Mouse (Mus musculus) stomach, postnatal 0 days (tissue): ENCODE measurements at regions not wholly inside any gene's neighbourhood (a gene's known extent, or its start where the extent isn't known, plus 50 kb on each side); places are given as distances from the start of the nearest gene placed in this dataset.

Experiments used
- ATAC-seq: fragments of 200-750 bp; cut with Nextera tagmentation; 2 replicates; pipeline ENCODE4 v1.8.0; 2017; ENCODE audit not compliant: low FRiP score, low TSS enrichment
- DNase-seq: peaks from one replicate; pipeline ENCODE4 v3.0.0-alpha.2; 2016; ENCODE audit warnings: low spot score
- H3K27ac ChIP-seq: fragments of 300-500 bp; sonication (generic); replicated peaks from 2 replicates; pipeline ENCODE4 v1.5.1; 2014; ENCODE audit warnings: mild to moderate bottlenecking, control low read depth
- H3K27me3 ChIP-seq: fragments of 300-500 bp; sonication (generic); 2 replicates; pipeline ENCODE4 v1.6.1; 2014; ENCODE audit warnings: low read length; ENCODE audit not compliant: control insufficient read depth, insufficient read depth
- H3K36me3 ChIP-seq: fragments of 300-500 bp; sonication (generic); 2 replicates; pipeline ENCODE4 v1.6.1; 2014; ENCODE audit warnings: low read length, mixed read lengths; ENCODE audit not compliant: control insufficient read depth, insufficient read depth
- H3K4me1 ChIP-seq: fragments of 300-500 bp; sonication (generic); replicated peaks from 2 replicates; pipeline ENCODE4 v1.6.1; 2014; ENCODE audit warnings: antibody characterized with exemption; ENCODE audit not compliant: control insufficient read depth, insufficient read depth
- H3K4me2 ChIP-seq: fragments of 300-500 bp; sonication (generic); replicated peaks from 2 replicates; pipeline ENCODE4 v1.6.1; 2014; ENCODE audit warnings: low read depth, mild to moderate bottlenecking, control low read depth, moderate library complexity
- H3K4me3 ChIP-seq: fragments of 300-500 bp; sonication (generic); 2 replicates; pipeline ENCODE4 v1.5.1; 2014; ENCODE audit warnings: low read depth, low read length, control low read depth
- H3K9ac ChIP-seq: fragments of 300-500 bp; sonication (generic); 2 replicates; pipeline ENCODE4 v1.6.1; 2014; ENCODE audit warnings: mild to moderate bottlenecking, low read length, control low read depth, mixed read lengths
- H3K9me3 ChIP-seq: fragments of 300-500 bp; sonication (generic); 2 replicates; pipeline ENCODE4 v1.6.1; 2016; ENCODE audit warnings: low read length; ENCODE audit not compliant: control insufficient read depth
- CTCF ChIP-seq: IDR thresholded peaks from 2 replicates; pipeline ENCODE4 v1.5.1; 2016; ENCODE audit warnings: antibody characterized with exemption, low read depth, mild to moderate bottlenecking, moderate library complexity
- EP300 ChIP-seq: optimal IDR thresholded peaks from 2 replicates; pipeline ENCODE3; 2016; ENCODE audit warnings: antibody characterized with exemption
- WGBS: fragments of 180-500 bp; shearing (Covaris S2); extraction: QIAGEN DNeasy Blood & Tissue Kit; methylation state at CpG from one replicate; pipeline ENCODE4 v1.1.7; 2014; 5-methylcytosine and 5-hydroxymethylcytosine counted together

DNA sequence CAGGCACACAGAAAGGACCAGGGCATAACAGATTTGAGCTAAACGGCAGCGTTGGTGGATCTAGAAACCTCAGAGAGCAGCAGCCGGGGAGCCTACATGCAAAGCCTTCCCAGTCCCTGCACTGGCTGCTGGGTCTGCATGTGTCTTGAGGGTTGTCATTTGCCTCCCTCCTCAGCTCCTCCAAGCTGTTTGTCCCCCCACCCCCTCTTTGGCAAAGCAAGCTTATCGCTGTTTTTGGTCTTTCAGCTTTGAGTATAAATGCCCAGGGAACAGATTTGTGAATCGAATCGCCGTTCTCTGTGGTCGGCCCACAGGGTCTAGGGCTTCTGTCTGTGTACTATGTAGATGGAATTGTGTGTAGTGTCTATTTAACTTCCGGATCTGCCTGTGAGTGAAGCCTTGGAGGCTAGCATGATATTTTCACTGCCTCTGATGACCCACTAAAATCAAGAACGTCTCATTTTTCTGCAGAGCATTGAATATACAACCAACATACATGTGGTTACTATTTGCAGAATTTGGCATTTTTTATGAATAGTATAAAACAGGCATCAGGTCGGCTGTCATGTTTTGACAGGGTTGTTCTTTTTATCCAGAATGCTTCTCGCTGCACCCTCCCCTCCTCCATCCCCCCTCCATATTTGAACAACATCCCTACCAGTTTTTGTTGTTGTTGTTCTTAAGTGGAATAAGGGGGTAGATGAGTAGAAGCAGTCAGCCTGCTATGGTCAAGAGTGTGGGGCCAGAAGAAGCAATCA lies 121.3 kb upstream of the Gm10295 start:
- Histone ChIP-seq H3K9me3 (no peaks in the 10 kb centered on the region), H3K27me3 (no peaks in the 10 kb centered on the region), H3K36me3 (no peaks in the 10 kb centered on the region), H3K4me1 (no peaks in the 10 kb centered on the region; the same call in none of the 2 replicates), H3K4me2 (peak overlapping the region; percentile 37), H3K27ac (peak overlapping the region; percentile 65), H3K9ac (no peak overlapping the region), H3K4me3 (no peak overlapping the region)
- ATAC-seq: no peak; the same call in 1 of the 2 replicates
- WGBS: 37% methylated on average over 12 of the region's 12 CpGs
- no peak for TF ChIP-seq EP300
- TF ChIP-seq CTCF: no peak
- DNase-seq: no peak

DNA sequence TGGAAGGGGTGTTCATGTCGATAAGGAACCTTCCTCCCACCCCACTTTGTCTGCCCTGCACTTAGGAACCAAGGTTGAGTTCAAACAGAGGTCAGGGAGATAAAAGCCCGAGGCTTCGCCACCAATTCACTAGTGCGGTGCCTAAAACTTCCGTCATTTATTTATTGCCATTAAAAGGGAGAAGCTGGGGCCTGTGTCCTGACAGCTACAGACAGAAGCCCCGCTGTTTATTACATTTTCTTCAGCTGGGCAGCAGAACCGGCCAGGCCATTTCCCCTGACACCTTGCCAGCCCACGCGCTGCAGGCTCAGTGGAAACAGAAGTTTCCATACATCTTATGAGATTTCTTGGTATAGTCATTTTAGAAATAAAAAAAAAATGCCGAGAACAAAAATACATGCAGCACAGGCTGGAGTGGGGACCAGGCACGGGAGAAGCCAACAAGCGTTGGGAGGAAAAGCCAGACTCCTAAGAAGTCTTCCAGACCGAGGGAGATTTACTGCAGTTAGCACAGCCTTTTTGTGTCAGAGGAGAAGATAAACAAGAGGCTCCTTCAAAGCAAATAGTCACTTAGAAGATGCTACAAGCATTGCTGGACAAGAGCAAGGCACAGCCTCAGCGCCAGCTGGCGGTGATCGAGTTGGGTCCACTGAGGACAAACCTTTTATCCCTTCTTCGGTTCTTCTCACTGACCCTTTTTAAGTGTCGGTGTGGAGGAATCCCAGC lies 120.5 kb upstream of the Gm10295 start:
- TF ChIP-seq CTCF (no peak), EP300 (no peak)
- Histone ChIP-seq H3K4me1 (no peaks in the 10 kb centered on the region; the same call in none of the 2 replicates), H3K27me3 (no peaks in the 10 kb centered on the region), H3K36me3 (no peaks in the 10 kb centered on the region), H3K9me3 (no peaks in the 10 kb centered on the region), H3K27ac (peak overlapping the region; percentile 65), H3K4me3 (no peak overlapping the region), H3K4me2 (peak overlapping the region; percentile 37), H3K9ac (no peak overlapping the region)
- WGBS: 10% methylated on average over 18 of the region's 18 CpGs
- ATAC-seq (no peak; the same call in 1 of the 2 replicates), DNase-seq (peak; percentile 21)

DNA sequence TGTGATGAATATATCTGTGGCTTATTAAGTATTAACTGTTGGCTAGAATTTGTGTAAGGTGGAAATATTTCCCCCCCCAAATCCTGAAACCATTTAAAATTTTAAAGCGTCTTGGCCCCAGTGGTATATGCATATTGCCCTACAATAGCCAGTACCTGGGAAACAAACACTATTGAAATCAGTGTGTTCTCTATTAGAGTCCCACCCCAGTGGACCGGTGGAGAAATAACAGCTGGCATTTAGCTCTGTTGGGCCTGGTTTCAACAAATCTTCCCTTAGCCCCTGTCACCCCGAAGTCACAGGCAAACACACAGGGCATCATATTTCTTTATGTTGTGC lies 120.0 kb upstream of the Gm10295 start:
- ATAC-seq (no peak), DNase-seq (no peak)
- H3K4me2 ChIP-seq: peak overlapping the region; percentile 37; the same call in 1 of the 2 replicates
- 9% methylated on average over 3 of the region's 3 CpGs for WGBS
- no peak overlapping the region for H3K9ac ChIP-seq
- H3K4me1 ChIP-seq: no peaks in the 10 kb centered on the region; the same call in none of the 2 replicates
- H3K4me3 ChIP-seq: no peak overlapping the region
- no peaks in the 10 kb centered on the region for H3K9me3 ChIP-seq
- no peak for TF ChIP-seq EP300
- TF ChIP-seq CTCF: no peak
- no peaks in the 10 kb centered on the region for H3K36me3 ChIP-seq
- no peaks in the 10 kb centered on the region for H3K27me3 ChIP-seq
- H3K27ac ChIP-seq: peak overlapping the region; percentile 65

DNA sequence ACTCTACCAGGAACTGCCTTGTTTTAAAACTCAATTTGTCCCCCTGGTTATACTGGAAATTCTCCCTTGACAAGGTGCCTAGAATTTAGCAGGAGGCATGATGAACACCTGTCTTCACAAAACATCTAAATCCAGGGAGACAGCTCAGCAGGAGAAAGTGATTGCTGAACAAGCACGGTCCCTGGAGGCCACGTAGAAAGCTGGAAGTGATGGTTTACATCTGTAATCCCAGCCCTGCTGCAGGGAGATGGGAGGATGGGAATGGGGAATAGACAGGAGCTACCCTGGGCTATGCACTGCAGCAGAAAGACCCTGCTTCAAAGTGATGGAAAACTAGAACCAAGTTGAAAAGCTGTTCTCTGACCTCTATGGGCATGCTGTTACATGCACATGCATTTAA lies 119.1 kb upstream of the Gm10295 start:
- Histone ChIP-seq H3K9ac (no peak overlapping the region), H3K4me1 (no peaks in the 10 kb centered on the region; the same call in none of the 2 replicates), H3K27me3 (no peaks in the 10 kb centered on the region), H3K4me2 (no peak overlapping the region), H3K36me3 (no peaks in the 10 kb centered on the region), H3K9me3 (no peaks in the 10 kb centered on the region), H3K27ac (no peak overlapping the region), H3K4me3 (no peak overlapping the region)
- ATAC-seq (no peak), DNase-seq (no peak)
- 26% methylated on average over 2 of the region's 2 CpGs for WGBS
- TF ChIP-seq CTCF (no peak), EP300 (no peak)

DNA sequence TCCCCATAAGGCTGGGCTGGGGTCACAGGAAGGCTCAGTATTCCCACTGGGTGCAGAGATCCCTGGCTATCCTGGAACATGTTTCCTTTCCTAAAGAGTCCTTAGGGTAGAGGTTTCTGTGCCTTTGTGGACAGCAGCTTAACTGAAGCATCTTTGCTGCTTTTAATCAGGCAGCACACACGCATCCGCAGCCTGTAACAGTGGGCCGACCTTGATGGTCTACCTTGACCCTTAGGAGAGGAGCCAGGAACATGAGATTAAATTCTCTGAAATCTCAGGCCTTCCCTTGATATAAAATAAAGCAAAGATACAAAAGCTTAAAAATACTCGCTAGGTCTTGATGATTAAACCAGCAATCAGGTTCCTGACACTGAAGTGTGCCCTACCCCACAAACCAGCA lies 118.7 kb upstream of the Gm10295 start:
- Histone ChIP-seq H3K4me2 (no peak overlapping the region), H3K27ac (no peak overlapping the region), H3K9me3 (no peaks in the 10 kb centered on the region), H3K4me1 (no peaks in the 10 kb centered on the region; the same call in none of the 2 replicates), H3K4me3 (no peak overlapping the region), H3K9ac (no peak overlapping the region), H3K27me3 (no peaks in the 10 kb centered on the region), H3K36me3 (no peaks in the 10 kb centered on the region)
- DNase-seq: no peak
- WGBS: 73% methylated on average over 4 of the region's 4 CpGs
- no peak for ATAC-seq
- TF ChIP-seq EP300: no peak
